In the genomic region with DNA sequence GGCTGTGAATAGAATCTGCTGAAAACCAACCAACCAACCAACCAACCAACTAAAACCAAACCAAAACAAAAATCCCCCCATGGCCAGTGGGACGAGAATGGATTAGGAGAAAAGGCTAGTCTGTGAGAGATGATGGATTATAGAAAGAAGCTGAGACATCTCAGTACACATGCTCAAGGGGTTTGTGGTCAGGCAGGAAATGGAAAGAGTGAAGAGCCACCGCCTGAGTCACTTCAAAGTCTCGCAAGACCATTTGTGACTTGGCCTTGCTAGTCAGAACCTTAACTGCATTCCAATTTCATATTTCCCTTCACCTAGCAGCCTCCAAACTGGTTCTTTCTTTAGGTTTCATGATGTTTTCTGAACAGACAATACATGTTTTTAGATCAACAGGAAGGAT, we compare ENCODE assay signal across 29 mouse cellular contexts.
DNase-seq lines count a peak whose midpoint lies in the region; ATAC-seq and TF ChIP-seq lines count a peak whose summit lies in the region.
"Had no signal": no experiment of that assay in that cellular context is flagged by ENCODE, and none has a peak within 500 bp of the region (broad histone marks: within the 10 kb centered on the region; RNA-seq: fewer than 3 reads in every experiment).

No protein-coding gene starts in this region.

- H3K27ac ChIP-seq in intestine, embryonic 14.5 days (ENCODE audit: low read depth), result no peak overlapping the region
- no peak overlapping the region for H3K27ac ChIP-seq in intestine, postnatal 0 days (ENCODE audit: low read depth, low read length)
- no peak overlapping the region for H3K27ac ChIP-seq in liver, embryonic 12.5 days
- H3K27ac ChIP-seq: embryonic facial prominence, embryonic 12.5 days; embryonic facial prominence, embryonic 15.5 days; gastrocnemius, adult 2 months; heart, embryonic 10.5 days; heart, embryonic 13.5 days; hindbrain, embryonic 15.5 days; intestine, embryonic 15.5 days had no signal

- no peaks in the 10 kb centered on the region for H3K4me1 ChIP-seq in intestine, embryonic 14.5 days (replicated peaks; ENCODE audit: control insufficient read depth, insufficient read depth, low read length)
- H3K4me1 ChIP-seq in intestine, postnatal 0 days (replicated peaks; ENCODE audit: control insufficient read depth, insufficient read depth, low read length), result no peaks in the 10 kb centered on the region
- no peaks in the 10 kb centered on the region for H3K4me1 ChIP-seq in liver, embryonic 12.5 days
- H3K4me1 ChIP-seq: embryonic facial prominence, embryonic 12.5 days; embryonic facial prominence, embryonic 15.5 days; hindbrain, embryonic 15.5 days; intestine, embryonic 15.5 days had no signal

- no peak for ATAC-seq in intestine, embryonic 14.5 days (replicated peaks; ENCODE audit: low FRiP score, low TSS enrichment, low read depth)
- ATAC-seq in intestine, postnatal 0 days, result no peak
- ATAC-seq in liver, embryonic 12.5 days, result no peak
- ATAC-seq: activated CD4-positive, CD25-positive, alpha-beta regulatory T cell, adult 4 months; CD4-positive, CD25-positive, alpha-beta regulatory T cell, adult 4 months; forebrain, embryonic 14.5 days; forebrain, postnatal 0 days; intestine, embryonic 15.5 days had no signal

- H3K9me3 ChIP-seq in intestine, embryonic 14.5 days (ENCODE audit: control insufficient read depth, low read length), result no peaks in the 10 kb centered on the region
- no peaks in the 10 kb centered on the region for H3K9me3 ChIP-seq in intestine, postnatal 0 days (ENCODE audit: control insufficient read depth)
- no peaks in the 10 kb centered on the region for H3K9me3 ChIP-seq in liver, embryonic 12.5 days (replicated peaks)
- H3K9me3 ChIP-seq: embryonic facial prominence, embryonic 12.5 days; embryonic facial prominence, embryonic 15.5 days; heart, embryonic 10.5 days; heart, embryonic 13.5 days; hindbrain, embryonic 15.5 days; intestine, embryonic 15.5 days had no signal

- no peak overlapping the region for H3K4me3 ChIP-seq in intestine, embryonic 14.5 days (ENCODE audit: low read depth, low read length)
- H3K4me3 ChIP-seq in intestine, postnatal 0 days (ENCODE audit: low read depth, low read length), result no peak overlapping the region
- no peak overlapping the region for H3K4me3 ChIP-seq in liver, embryonic 12.5 days
- H3K4me3 ChIP-seq: embryonic facial prominence, embryonic 12.5 days; embryonic facial prominence, embryonic 15.5 days; gastrocnemius, adult 2 months; heart, embryonic 10.5 days; heart, embryonic 13.5 days; hindbrain, embryonic 15.5 days; intestine, embryonic 15.5 days had no signal

- WGBS in intestine, embryonic 14.5 days, result 88% methylated on average over 3 of the region's 3 CpGs
- WGBS in intestine, postnatal 0 days, result 90% methylated on average over 3 of the region's 3 CpGs
- WGBS in liver, embryonic 12.5 days (ENCODE audit: insufficient replicate concordance), result 36% methylated on average over 3 of the region's 3 CpGs

- no peak overlapping the region for H3K4me2 ChIP-seq in intestine, embryonic 14.5 days (ENCODE audit: low read length)
- H3K4me2 ChIP-seq in intestine, postnatal 0 days (replicated peaks; ENCODE audit: low read depth), result no peak overlapping the region
- H3K4me2 ChIP-seq in liver, embryonic 12.5 days, result no peak overlapping the region
- H3K4me2 ChIP-seq: embryonic facial prominence, embryonic 12.5 days; embryonic facial prominence, embryonic 15.5 days; heart, embryonic 13.5 days; hindbrain, embryonic 15.5 days; intestine, embryonic 15.5 days had no signal

- no peaks in the 10 kb centered on the region for H3K27me3 ChIP-seq in intestine, embryonic 14.5 days (replicated peaks; ENCODE audit: control insufficient read depth, insufficient read depth, low read length)
- H3K27me3 ChIP-seq in intestine, postnatal 0 days (replicated peaks; ENCODE audit: control insufficient read depth, insufficient read depth, low read length), result no peaks in the 10 kb centered on the region
- 0 out of 2 replicates have a peak, but pooled peaks cover 7% of the 10 kb centered on the region for H3K27me3 ChIP-seq in liver, embryonic 12.5 days (replicated peaks)
- H3K27me3 ChIP-seq: embryonic facial prominence, embryonic 12.5 days; embryonic facial prominence, embryonic 15.5 days; heart, embryonic 13.5 days; hindbrain, embryonic 15.5 days; intestine, embryonic 15.5 days had no signal

- no peak for TF ChIP-seq CTCF in intestine, postnatal 0 days (IDR thresholded peaks at IDR 0.05; ENCODE audit: low read depth)

- H3K9ac ChIP-seq in intestine, embryonic 14.5 days (ENCODE audit: low read length), result no peak overlapping the region
- H3K9ac ChIP-seq in intestine, postnatal 0 days (ENCODE audit: low read depth, low read length), result no peak overlapping the region
- H3K9ac ChIP-seq in liver, embryonic 12.5 days, result no peak overlapping the region
- H3K9ac ChIP-seq: embryonic facial prominence, embryonic 12.5 days; embryonic facial prominence, embryonic 15.5 days; forebrain, postnatal 0 days; heart, embryonic 13.5 days; hindbrain, embryonic 15.5 days; intestine, embryonic 15.5 days had no signal

- DNase-seq in intestine, embryonic 14.5 days (ENCODE audit: low spot score), result peak; percentile 3
- DNase-seq in 3134 (ENCODE audit: extremely low read depth, insufficient read length, low spot score), result peak; percentile 16
- peak; percentile 57 for DNase-seq in 416B (ENCODE audit: low read depth)
- DNase-seq in adrenal gland, adult 18-20 months (ENCODE audit: low spot score in 2 of 2), result no peak
- DNase-seq: adrenal gland, adult 2 months; adrenal gland, postnatal 14 days; B cell, adult 2 months; cerebellum, adult 11 months; cerebellum, adult 2 months; cerebellum, adult 9-11 months; cerebellum, postnatal 25 days; forebrain, postnatal 0 days; gastrocnemius, adult 2 months; gastrocnemius, postnatal 14 days; heart, adult 18-20 months; heart, postnatal 14 days; heart, postnatal 4 days; kidney, adult 18-20 months had no signal

- no peaks in the 10 kb centered on the region for H3K36me3 ChIP-seq in intestine, embryonic 14.5 days (ENCODE audit: control insufficient read depth, insufficient read depth, low read length)
- no peaks in the 10 kb centered on the region for H3K36me3 ChIP-seq in intestine, postnatal 0 days (ENCODE audit: control insufficient read depth, insufficient read depth)
- H3K36me3 ChIP-seq in liver, embryonic 12.5 days, result no peaks in the 10 kb centered on the region
- H3K36me3 ChIP-seq: embryonic facial prominence, embryonic 12.5 days; embryonic facial prominence, embryonic 15.5 days; heart, embryonic 13.5 days; hindbrain, embryonic 15.5 days; intestine, embryonic 15.5 days had no signal

Comparison
In these comparisons a context has a peak if more than half of its experiments do, and no peak if none do; other contexts are left out.
1. DNase-seq: peak in intestine, embryonic 14.5 days (single experiment), 3134 (single experiment) and 416B (single experiment); none in adrenal gland, adult 18-20 months (0 of 2).